Mouse (Mus musculus) G1E (cell line): ENCODE data around the gene Wap.

Experiments
- CTCF ChIP-seq: IDR thresholded peaks from 2 replicates; pipeline ENCODE4 v1.5.1; 2012; ENCODE audit warnings: low read depth, low read length, inconsistent platforms, mixed read lengths
- GATA1 ChIP-seq: IDR thresholded peaks from 2 replicates; pipeline ENCODE4 v1.6.1; 2012; ENCODE audit warnings: borderline replicate concordance, low read length, inconsistent platforms, mixed read lengths
- GATA2 ChIP-seq: IDR thresholded peaks from 2 replicates; pipeline ENCODE4 v1.6.1; 2012; ENCODE audit warnings: low read depth, low read length, inconsistent platforms, borderline replicate concordance
- POLR2AphosphoS5 ChIP-seq: IDR thresholded peaks from 2 replicates; pipeline ENCODE4 v1.6.1; 2012; ENCODE audit warnings: low read depth, low read length, inconsistent platforms; ENCODE audit not compliant: insufficient replicate concordance
- TAL1 ChIP-seq: conservative IDR thresholded peaks from 2 replicates; pipeline ENCODE4 v1.6.1; 2012; ENCODE audit warnings: low read depth, low read length, inconsistent platforms, mixed read lengths

- TF ChIP-seq CTCF (no peak), GATA2 (no peak), GATA1 (no peak), POLR2AphosphoS5 (no peak), TAL1 (no peak)
Measured at GRCm38 (mm10) chr11:6650519-6650918, 12.1 kb upstream of the Wap start.
